Mouse (Mus musculus) left cerebral cortex, adult 18-20 months (tissue): ENCODE data around the gene Ksr1. TPM values are rescaled to one million over a fixed set of nuclear protein-coding genes. Genes with fewer than 3 reads are reported as not detected.

ENCODE experiments used
- DNase-seq, 2 experiments: peaks; one replicate each; pipeline ENCODE4 v3.0.0; 2021 to 2022; ENCODE audit warnings: low spot score in 2 of 2, mixed read lengths in 1 of 2
- total RNA-seq, 2 experiments: library from RNA; stranded (reverse); gene quantifications; 2 replicates each; pipeline ENCODE4 v1.2.3; 2021

Gene Ksr1
- total RNA-seq, 2 experiments from 2014 or later = 49.8 to 50.3 TPM

GRCm38 (mm10) chr11:79126963-79127362 lies 19.2 kb downstream of the Ksr1 start:
- DNase-seq = no peak

DNA sequence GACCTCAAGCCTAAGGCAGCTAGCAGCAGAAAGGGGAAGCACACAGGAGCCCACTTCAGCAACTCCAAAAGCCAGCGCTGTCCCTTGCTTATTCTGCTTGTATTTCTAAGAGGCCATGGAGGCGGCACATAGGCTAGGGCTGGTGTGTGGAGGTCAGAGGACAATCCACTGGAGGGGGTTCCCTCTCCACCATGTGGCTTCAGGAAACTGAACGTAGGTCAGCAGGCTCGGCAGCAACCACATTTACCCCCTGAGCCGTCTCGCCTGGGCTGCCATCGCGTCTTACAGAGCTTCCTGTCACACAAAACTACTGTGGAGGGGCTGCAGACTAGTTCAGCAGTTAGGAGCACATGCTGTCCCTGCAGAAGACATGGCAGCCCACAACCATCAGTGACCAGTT lies 20.4 kb downstream of the Ksr1 start:
- DNase-seq = no peak

GRCm38 (mm10) chr11:79122556-79122955 lies 23.7 kb downstream of the Ksr1 start:
- DNase-seq = no peak

GRCm38 (mm10) chr11:79120087-79120486 lies 26.1 kb downstream of the Ksr1 start:
- DNase-seq = no peak

GRCm38 (mm10) chr11:79118918-79119377 lies 27.3 kb downstream of the Ksr1 start:
- no peak for DNase-seq

DNA sequence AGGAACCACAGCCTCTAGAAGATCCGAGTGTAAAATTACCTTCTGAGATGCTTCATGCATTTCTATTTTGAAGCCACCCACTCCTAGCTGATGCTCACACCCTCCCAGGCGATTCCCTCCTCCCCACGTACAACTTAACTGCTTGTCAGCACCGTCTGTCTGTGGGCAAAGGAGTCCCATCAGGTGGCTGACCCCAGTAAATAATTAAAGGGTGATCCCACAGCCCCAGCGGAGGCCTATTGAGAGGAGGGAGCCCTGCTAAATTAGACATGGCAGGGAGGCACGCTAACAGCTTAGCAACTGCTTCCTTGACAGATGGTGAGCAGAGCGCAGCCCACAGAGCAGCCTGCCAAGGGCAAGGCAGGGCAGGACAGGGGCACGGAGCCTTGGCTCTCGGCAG lies 29.5 kb downstream of the Ksr1 start:
- DNase-seq = peak; percentile 38 to 61

- no peak for DNase-seq
Observed at GRCm38 (mm10) chr11:79115659-79116058, 30.5 kb downstream of the Ksr1 start.

GRCm38 (mm10) chr11:79114061-79114460 lies 32.1 kb downstream of the Ksr1 start:
- DNase-seq = no peak

- DNase-seq = no peak
Observed at GRCm38 (mm10) chr11:79113397-79113796, 32.8 kb downstream of the Ksr1 start.

- no peak for DNase-seq
Observed at GRCm38 (mm10) chr11:79112559-79113302, 33.5 kb downstream of the Ksr1 start.

DNA sequence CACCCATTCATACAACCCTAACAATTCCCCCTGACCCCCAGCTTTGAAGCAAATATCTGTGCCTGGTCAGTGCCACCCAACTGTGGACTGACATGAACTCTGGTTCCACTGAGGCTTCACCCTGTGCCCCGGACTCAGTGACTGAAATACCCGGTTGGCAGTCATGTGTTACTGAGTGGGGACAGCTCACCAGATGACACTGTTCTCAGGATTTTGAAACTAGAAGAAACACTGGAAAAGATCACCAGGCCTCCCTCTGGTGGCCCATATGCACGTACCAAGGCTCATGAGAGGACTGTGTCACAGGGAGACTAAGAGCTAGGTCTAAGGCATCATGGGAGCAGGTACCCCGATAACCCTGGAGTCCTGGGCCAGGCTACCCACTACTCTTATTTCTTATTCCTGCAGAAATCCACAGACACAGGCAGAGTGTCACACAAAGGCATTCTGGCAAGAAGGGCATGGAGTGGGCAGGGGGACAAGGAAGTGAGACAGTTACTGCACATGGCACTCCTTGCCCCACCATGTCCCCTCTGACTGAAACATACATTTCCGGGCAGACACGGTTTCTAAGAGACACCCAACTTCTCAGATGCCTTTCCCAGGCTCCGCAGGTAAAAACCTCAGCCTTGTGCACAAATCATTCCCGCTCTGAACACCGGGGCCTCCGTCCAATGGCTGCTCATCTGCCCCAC lies 34.2 kb downstream of the Ksr1 start:
- DNase-seq = no peak

- no peak for DNase-seq
Observed at GRCm38 (mm10) chr11:79110446-79110845, 35.8 kb downstream of the Ksr1 start.

DNA sequence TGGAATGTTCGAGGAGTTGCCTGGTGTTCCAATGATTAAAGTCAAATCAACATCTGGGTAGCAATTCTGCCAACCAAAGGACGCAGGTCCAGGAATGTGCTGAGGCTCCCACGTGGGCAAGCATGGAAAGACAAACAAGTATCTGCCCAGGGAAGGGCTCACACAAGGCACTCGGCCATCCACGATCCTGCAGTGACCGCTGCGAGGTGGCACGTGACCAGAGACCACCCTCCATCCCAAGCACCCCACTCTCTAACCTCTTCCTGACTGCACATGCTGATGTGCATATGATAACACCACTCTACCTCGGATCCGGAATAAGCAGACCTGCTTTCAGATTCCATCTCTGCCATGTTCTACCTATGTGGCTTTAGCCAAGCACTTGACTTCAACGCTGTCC lies 38.3 kb downstream of the Ksr1 start:
- no peak for DNase-seq

- DNase-seq = no peak
Observed at GRCm38 (mm10) chr11:79104998-79105397, 41.2 kb downstream of the Ksr1 start.

DNA sequence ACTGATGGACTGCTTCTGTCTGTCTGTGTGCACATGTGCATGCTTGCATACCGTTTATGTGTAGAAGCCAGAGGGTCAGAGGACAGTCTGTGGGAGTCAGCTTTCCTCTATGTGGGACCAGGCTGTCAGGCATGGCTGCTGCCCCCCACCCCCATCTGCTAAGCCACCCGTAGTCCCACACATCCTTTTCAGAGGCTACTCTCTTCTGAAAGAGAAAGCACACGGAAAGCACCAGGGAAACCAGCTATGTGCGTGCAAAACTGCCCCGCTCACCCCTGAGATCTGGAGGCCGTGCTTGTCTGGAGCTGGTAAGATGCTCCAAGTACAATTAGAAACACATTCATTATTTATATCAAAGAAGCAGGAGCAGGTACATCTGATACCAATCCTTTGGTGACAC lies 41.7 kb downstream of the Ksr1 start:
- DNase-seq = no peak

GRCm38 (mm10) chr11:79104096-79104495 lies 42.1 kb downstream of the Ksr1 start:
- DNase-seq = no peak

DNA sequence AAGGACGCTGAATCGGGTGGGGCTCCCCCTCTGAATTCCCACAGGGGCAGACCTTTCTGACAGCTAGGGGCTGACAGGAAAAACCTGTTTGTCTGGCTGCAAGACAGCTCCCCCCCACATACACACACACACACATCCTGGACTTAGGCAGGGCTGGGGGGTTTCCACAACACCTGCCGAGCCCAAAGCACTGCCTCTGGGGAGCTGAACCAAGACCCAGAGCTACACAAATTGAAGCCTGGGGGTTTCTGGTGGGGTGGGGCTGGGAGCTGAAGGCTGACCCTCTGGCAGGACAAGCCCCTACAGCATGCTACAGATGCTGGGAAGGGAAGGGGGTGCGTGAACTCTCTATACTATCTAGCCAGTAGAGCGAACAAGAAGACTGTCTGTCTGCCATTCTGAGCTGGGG lies 42.7 kb downstream of the Ksr1 start:
- no peak for DNase-seq

GRCm38 (mm10) chr11:79102280-79102679 lies 43.9 kb downstream of the Ksr1 start:
- no peak for DNase-seq

GRCm38 (mm10) chr11:79101568-79101967 lies 44.6 kb downstream of the Ksr1 start:
- DNase-seq = no peak

GRCm38 (mm10) chr11:79099032-79099431 lies 47.2 kb downstream of the Ksr1 start:
- DNase-seq = no peak

- no peak for DNase-seq
Observed at GRCm38 (mm10) chr11:79097736-79098135, 48.5 kb downstream of the Ksr1 start.

DNA sequence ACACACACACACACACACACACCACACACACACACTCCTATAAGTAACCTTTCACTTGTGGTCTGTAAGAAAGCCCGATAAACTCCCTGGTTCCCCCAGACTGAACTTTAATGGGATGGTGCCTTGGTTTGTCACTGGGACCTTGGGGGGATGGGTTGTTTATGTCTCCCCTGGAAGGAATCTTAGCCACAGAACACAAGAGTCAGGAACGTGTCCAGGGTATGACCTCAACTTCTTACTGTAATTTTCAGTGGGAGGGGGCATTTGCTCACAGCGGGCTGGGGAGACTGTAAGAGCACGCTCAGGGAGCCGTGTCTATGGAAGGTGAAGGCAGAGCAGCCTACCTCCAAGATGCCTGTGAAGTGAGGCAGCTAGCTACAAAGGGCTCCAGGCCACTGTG lies 49.5 kb downstream of the Ksr1 start:
- no peak for DNase-seq

GRCm38 (mm10) chr11:79095713-79096112 lies 50.5 kb downstream of the Ksr1 start:
- no peak for DNase-seq
